Mouse (Mus musculus) granulocyte monocyte progenitor cell, adult 5-6 weeks (primary cell): ENCODE measurements around the gene Srxn1. TPM values are rescaled to one million over a fixed set of nuclear protein-coding genes. Genes with fewer than 3 reads are reported as not detected.
"Not testable (repeated sequence)": the region's sequence is repeated elsewhere in the genome, so short reads cannot be mapped to it uniquely, and the experiment has no call there.

Experiments
- ATAC-seq: replicated peaks from 2 replicates; pipeline ENCODE4 v1.8.0; 2016; ENCODE audit warnings: mild to moderate bottlenecking, moderate TSS enrichment, inconsistent platforms; ENCODE audit not compliant: poor library complexity, severe bottlenecking
- total RNA-seq, 2 experiments: library from RNA; stranded (forward) in 1 of 2; stranded (reverse) in 1 of 2; fragments of 200-712, 200-1000 nt in 1 of 2; fragments of >200 nt in 1 of 2; fragmentation: Nextera tagmentation in 1 of 2; gene quantifications; 2 replicates each; pipeline ENCODE4 v1.2.3; 2014 to 2017

The Srxn1 gene
- total RNA-seq (2014; fragmentation: Nextera tagmentation) (0.47 and 5.5 TPM in 2 replicates), total RNA-seq (2017) (1.3 and 2.0 TPM in 2 replicates)

GRCm38 (mm10) chr2:152105318-152106224, at the start of gene Srxn1:
Gene Srxn1 (plus strand): TSS chr2:152105516.
- ATAC-seq: peak; percentile 88

GRCm38 (mm10) chr2:152056368-152057251, 48.7 kb upstream of the Srxn1 start:
- no peak for ATAC-seq

- no peak for ATAC-seq
Observed at GRCm38 (mm10) chr2:152057252-152057563, 48.1 kb upstream of the Srxn1 start.

- ATAC-seq: not testable (repeated sequence)
Observed at GRCm38 (mm10) chr2:152062817-152063216, 42.5 kb upstream of the Srxn1 start.

- no peak for ATAC-seq
Observed at GRCm38 (mm10) chr2:152068660-152069433, 36.5 kb upstream of the Srxn1 start.

GRCm38 (mm10) chr2:152069434-152069786, 35.9 kb upstream of the Srxn1 start:
- 0 out of 2 replicates have a peak, but pooled peaks have one; percentile 5 for ATAC-seq

- no peak for ATAC-seq
Observed at GRCm38 (mm10) chr2:152069941-152070340, 35.4 kb upstream of the Srxn1 start.

GRCm38 (mm10) chr2:152074521-152074920, 30.8 kb upstream of the Srxn1 start:
- ATAC-seq: no peak

- ATAC-seq: no peak
Observed at GRCm38 (mm10) chr2:152075294-152075889, 29.9 kb upstream of the Srxn1 start.

- ATAC-seq: no peak
Observed at GRCm38 (mm10) chr2:152077337-152077736, 28.0 kb upstream of the Srxn1 start.

GRCm38 (mm10) chr2:152080685-152081541, 24.4 kb upstream of the Srxn1 start, which contains the start of gene Scrt2:
Gene Scrt2 (plus strand): TSS chr2:152081529.
- peak; percentile 75 for ATAC-seq

- ATAC-seq: peak; percentile 79
Observed at GRCm38 (mm10) chr2:152081641-152082448, 23.5 kb upstream of the Srxn1 start.

GRCm38 (mm10) chr2:152082456-152083285, 22.6 kb upstream of the Srxn1 start:
- no peak for ATAC-seq

- ATAC-seq: no peak
Observed at GRCm38 (mm10) chr2:152083411-152083810, 21.9 kb upstream of the Srxn1 start.

- no peak for ATAC-seq
Observed at GRCm38 (mm10) chr2:152084298-152084697, 21.0 kb upstream of the Srxn1 start.

- ATAC-seq: no peak
Observed at GRCm38 (mm10) chr2:152085414-152085813, 19.9 kb upstream of the Srxn1 start.

GRCm38 (mm10) chr2:152086451-152086850, 18.9 kb upstream of the Srxn1 start:
- ATAC-seq: no peak
